Mouse (Mus musculus): ENCODE results near the gene Igf1r. TPM values are rescaled to one million over a fixed set of nuclear protein-coding genes. Genes with fewer than 3 reads are reported as not detected.

Gene Igf1r
- polyA plus RNA-seq, 1 experiment from 2014 or later, result 23.2 TPM

DNA sequence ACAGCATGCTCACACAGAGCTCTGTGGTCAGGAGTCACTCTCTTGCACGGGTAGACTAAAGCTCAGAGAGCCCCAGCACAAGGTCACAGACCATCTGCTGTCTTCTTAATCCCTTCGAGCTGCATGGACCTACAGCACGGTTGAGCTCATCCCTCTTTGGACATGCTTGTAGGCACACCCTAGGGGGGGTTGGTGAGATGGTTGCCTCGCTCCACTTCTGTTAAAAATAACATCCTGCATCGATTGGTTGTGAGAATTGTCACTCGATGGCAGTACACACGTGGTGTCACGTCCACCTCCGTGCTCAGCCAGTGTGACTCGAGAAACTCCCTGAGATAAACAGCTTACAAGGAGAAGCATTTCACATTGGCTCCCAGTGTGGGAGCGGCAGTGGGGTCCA is 266.3 kb downstream of the Igf1r start:
- Histone ChIP-seq H3K9ac (replicated peaks; ENCODE audit: low read depth, low read length) (no peak overlapping the region), H3K9me3 (ENCODE audit: control insufficient read depth, low read depth, low read length) (no peaks in the 10 kb centered on the region), H3K4me3 (ENCODE audit: low read depth, low read length) (no peak overlapping the region), H3K27me3 (ENCODE audit: control insufficient read depth, insufficient read depth, low read length) (no peaks in the 10 kb centered on the region), H3K27ac (ENCODE audit: low read length) (no peak overlapping the region), H3K4me2 (replicated peaks; ENCODE audit: low read depth, low read length) (no peak overlapping the region), H3K36me3 (ENCODE audit: control insufficient read depth, insufficient read depth, low read length) (peaks cover 49% of the 10 kb centered on the region), H3K4me1 (ENCODE audit: control insufficient read depth, insufficient read depth, low read length) (no peaks in the 10 kb centered on the region)
- ATAC-seq (ENCODE audit: insufficient number of reproducible peaks, insufficient read depth, low FRiP score, low read depth), result no peak
- 89% methylated on average over 11 of the region's 11 CpGs for WGBS

DNA sequence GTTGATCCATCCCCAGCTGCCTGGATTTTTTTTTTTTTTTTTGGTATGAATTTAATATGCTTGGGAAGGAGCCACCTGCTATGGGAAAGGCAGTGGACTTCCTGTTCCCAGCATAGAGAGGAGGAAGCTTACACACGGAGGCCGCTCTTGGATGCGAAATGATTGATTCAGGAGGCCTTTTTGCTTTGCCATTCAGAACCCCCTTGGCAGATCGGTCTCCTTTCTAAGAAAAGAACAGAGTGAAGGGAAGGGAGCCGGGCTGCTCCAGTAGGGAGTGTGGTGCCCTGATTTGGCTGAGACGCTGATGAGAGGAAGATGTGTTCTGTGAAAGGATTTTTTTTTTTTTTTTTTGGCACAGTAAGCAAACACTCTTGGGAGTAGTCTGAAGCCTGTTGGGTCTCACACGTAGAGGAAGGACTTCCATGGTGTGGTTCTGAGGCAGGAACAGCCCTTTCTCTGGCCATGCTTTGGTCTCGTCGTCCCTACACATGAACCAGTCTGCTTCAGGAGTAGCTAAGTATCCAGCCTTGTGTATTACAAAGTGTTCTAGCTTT is 269.1 kb downstream of the Igf1r start:
- peaks cover 49% of the 10 kb centered on the region for H3K36me3 ChIP-seq (ENCODE audit: control insufficient read depth, insufficient read depth, low read length)

DNA sequence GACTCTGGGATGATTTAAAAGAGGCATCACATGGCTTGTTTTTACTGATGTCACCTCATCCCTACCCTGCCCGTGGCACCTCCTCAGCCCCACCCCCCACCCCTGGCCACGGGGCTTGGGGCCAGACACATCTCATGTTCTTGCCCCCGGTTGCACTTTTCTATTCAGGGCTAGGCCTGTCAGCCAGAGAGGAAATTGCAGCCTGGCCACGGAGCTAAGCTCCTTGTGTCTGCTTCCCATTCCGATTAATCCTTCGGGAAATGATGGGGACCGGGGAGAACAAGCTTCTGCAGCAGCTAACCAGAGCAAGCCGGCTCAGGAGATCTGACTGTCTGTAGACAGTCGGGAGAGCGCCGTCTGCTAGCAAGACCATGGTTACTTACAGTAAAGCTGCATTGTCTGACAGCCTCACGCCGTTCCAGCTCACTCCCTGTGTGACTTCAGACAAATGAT is 270.8 kb downstream of the Igf1r start:
- Histone ChIP-seq H3K4me2 (replicated peaks; ENCODE audit: low read depth, low read length) (no peak overlapping the region), H3K9me3 (ENCODE audit: control insufficient read depth, low read depth, low read length) (no peaks in the 10 kb centered on the region), H3K36me3 (ENCODE audit: control insufficient read depth, insufficient read depth, low read length) (peaks cover 34% of the 10 kb centered on the region), H3K4me1 (ENCODE audit: control insufficient read depth, insufficient read depth, low read length) (0 out of 2 replicates have a peak, but pooled peaks cover 2% of the 10 kb centered on the region), H3K27me3 (ENCODE audit: control insufficient read depth, insufficient read depth, low read length) (no peaks in the 10 kb centered on the region), H3K9ac (replicated peaks; ENCODE audit: low read depth, low read length) (no peak overlapping the region), H3K4me3 (ENCODE audit: low read depth, low read length) (no peak overlapping the region), H3K27ac (ENCODE audit: low read length) (peak overlapping the region; percentile 4; the same call in 1 of the 2 replicates)
- WGBS, result 60% methylated on average over 13 of the region's 13 CpGs
- no peak for ATAC-seq (ENCODE audit: insufficient number of reproducible peaks, insufficient read depth, low FRiP score, low read depth)

More for the DNA sequence above, 269.1 kb downstream of the Igf1r start:
- H3K9me3 ChIP-seq (ENCODE audit: control insufficient read depth, low read depth, low read length), result no peaks in the 10 kb centered on the region
- 84% methylated on average over 9 of the region's 9 CpGs for WGBS
- H3K4me1 ChIP-seq (ENCODE audit: control insufficient read depth, insufficient read depth, low read length), result no peaks in the 10 kb centered on the region
- H3K9ac ChIP-seq (replicated peaks; ENCODE audit: low read depth, low read length), result no peak overlapping the region
- H3K27me3 ChIP-seq (ENCODE audit: control insufficient read depth, insufficient read depth, low read length), result no peaks in the 10 kb centered on the region
- no peak overlapping the region for H3K27ac ChIP-seq (ENCODE audit: low read length)
- no peak for ATAC-seq (ENCODE audit: insufficient number of reproducible peaks, insufficient read depth, low FRiP score, low read depth)
- no peak overlapping the region for H3K4me3 ChIP-seq (ENCODE audit: low read depth, low read length)
- no peak overlapping the region for H3K4me2 ChIP-seq (replicated peaks; ENCODE audit: low read depth, low read length)

DNA sequence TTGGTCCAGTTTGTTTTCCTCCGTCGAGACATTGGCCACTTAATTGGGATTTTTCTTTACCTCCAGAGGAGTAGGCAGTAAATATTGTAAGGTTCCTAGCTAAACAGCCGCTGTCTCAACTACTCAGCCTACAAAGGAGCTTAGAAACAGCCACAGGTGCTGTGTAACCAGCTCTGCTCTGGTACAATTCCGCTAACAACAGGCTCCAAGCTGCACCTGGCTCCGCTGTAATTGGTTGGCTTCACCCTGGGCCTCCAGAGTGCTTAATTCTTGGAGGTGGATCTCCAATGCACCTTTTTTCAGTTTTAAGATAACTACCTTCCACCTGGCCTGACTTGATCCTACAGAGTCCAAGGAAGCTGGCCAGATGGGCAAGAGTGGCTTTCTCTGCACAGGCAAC is 271.4 kb downstream of the Igf1r start:
- no peak for ATAC-seq (ENCODE audit: insufficient number of reproducible peaks, insufficient read depth, low FRiP score, low read depth)
- Histone ChIP-seq H3K4me2 (replicated peaks; ENCODE audit: low read depth, low read length) (no peak overlapping the region), H3K4me3 (ENCODE audit: low read depth, low read length) (no peak overlapping the region), H3K27ac (ENCODE audit: low read length) (no peak overlapping the region), H3K9ac (replicated peaks; ENCODE audit: low read depth, low read length) (no peak overlapping the region), H3K4me1 (ENCODE audit: control insufficient read depth, insufficient read depth, low read length) (0 out of 2 replicates have a peak, but pooled peaks cover 3% of the 10 kb centered on the region), H3K36me3 (ENCODE audit: control insufficient read depth, insufficient read depth, low read length) (peaks cover 27% of the 10 kb centered on the region), H3K9me3 (ENCODE audit: control insufficient read depth, low read depth, low read length) (no peaks in the 10 kb centered on the region), H3K27me3 (ENCODE audit: control insufficient read depth, insufficient read depth, low read length) (no peaks in the 10 kb centered on the region)
- 89% methylated on average over 5 of the region's 5 CpGs for WGBS

DNA sequence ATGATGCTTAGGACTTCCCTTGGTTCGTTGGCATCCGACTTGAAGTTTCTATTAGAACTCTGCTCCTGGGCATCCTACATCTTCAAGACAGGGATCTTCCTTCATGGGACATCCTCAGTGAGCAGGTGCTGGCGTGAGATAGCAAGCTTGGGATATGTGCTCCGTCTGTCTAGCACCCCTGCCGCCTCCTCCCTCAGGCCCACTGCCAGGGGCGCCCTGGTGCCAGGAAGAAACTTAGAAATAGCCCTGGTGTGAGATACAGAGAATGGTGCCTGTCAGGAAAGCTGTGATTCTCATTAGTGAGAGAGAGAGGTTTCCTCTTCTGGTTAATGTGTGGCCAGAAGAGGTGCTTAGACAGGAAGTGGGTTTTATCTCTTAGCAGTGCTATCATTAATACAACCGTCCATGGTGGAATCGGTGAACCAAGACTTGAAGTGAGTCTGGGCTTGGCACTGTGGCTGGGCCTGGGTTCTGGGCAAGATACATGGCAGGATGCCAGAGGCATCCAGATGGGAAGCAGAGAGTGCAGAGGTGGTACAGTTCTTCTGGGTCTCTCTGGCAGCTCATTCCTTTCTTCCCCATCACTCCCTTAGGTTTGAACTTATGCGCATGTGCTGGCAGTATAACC is 272.9 kb downstream of the Igf1r start:
- Histone ChIP-seq H3K36me3 (ENCODE audit: control insufficient read depth, insufficient read depth, low read length) (peaks cover 20% of the 10 kb centered on the region), H3K9ac (replicated peaks; ENCODE audit: low read depth, low read length) (no peak overlapping the region), H3K27me3 (ENCODE audit: control insufficient read depth, insufficient read depth, low read length) (no peaks in the 10 kb centered on the region), H3K4me1 (ENCODE audit: control insufficient read depth, insufficient read depth, low read length) (0 out of 2 replicates have a peak, but pooled peaks cover 3% of the 10 kb centered on the region), H3K9me3 (ENCODE audit: control insufficient read depth, low read depth, low read length) (no peaks in the 10 kb centered on the region), H3K27ac (ENCODE audit: low read length) (no peak overlapping the region), H3K4me3 (ENCODE audit: low read depth, low read length) (no peak overlapping the region), H3K4me2 (replicated peaks; ENCODE audit: low read depth, low read length) (no peak overlapping the region)
- 92% methylated on average over 9 of the region's 9 CpGs for WGBS
- ATAC-seq (ENCODE audit: insufficient number of reproducible peaks, insufficient read depth, low FRiP score, low read depth), result no peak

DNA sequence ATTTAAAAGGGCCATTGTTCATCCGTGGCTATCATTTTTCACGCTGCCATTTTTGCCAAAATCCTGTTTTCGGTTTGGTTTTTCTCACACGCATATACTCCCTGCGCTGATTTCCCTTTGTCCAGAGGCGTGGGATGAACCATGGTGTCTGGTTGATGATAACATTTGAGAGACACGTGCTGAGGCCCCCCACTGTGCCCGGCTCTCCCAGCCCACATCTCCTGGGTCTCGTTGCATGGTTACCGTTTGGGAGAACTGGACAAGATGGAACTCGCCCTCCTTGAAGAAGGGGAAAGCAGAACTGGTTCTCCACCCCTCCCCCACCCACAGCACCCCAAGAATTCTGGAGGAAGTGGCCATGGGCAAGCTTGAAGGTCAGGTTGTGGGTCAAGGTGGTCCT is 274.4 kb downstream of the Igf1r start:
- H3K4me3 ChIP-seq (ENCODE audit: low read depth, low read length), result no peak overlapping the region
- no peaks in the 10 kb centered on the region for H3K27me3 ChIP-seq (ENCODE audit: control insufficient read depth, insufficient read depth, low read length)
- no peak overlapping the region for H3K9ac ChIP-seq (replicated peaks; ENCODE audit: low read depth, low read length)
- 81% methylated on average over 11 of the region's 11 CpGs for WGBS
- H3K4me2 ChIP-seq (replicated peaks; ENCODE audit: low read depth, low read length), result no peak overlapping the region
- no peak for ATAC-seq (ENCODE audit: insufficient number of reproducible peaks, insufficient read depth, low FRiP score, low read depth)
- H3K36me3 ChIP-seq (ENCODE audit: control insufficient read depth, insufficient read depth, low read length), result peaks cover 17% of the 10 kb centered on the region
- H3K4me1 ChIP-seq (ENCODE audit: control insufficient read depth, insufficient read depth, low read length), result 0 out of 2 replicates have a peak, but pooled peaks cover 3% of the 10 kb centered on the region
- H3K27ac ChIP-seq (ENCODE audit: low read length), result no peak overlapping the region
- H3K9me3 ChIP-seq (ENCODE audit: control insufficient read depth, low read depth, low read length), result no peaks in the 10 kb centered on the region

DNA sequence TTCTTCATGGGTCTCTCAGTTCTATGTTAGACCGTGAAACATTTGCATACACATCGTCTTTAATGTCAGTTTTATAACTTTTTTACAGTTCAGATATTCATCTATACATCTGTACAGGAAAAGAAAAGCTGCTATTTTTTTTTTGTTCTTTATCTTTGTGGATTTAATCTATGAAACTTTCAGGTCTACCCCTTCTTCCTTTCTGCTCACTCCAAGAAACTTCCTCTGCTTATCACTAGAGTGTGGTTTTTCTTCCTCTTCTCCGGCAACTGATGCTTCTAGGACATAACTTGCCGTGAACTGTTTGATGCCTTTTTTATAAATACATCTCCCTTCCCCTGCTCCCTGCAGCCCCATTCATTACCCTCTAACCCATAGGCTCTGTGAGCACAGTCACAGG is 275.0 kb downstream of the Igf1r start:
- Histone ChIP-seq H3K27ac (ENCODE audit: low read length) (no peak overlapping the region), H3K9ac (replicated peaks; ENCODE audit: low read depth, low read length) (no peak overlapping the region), H3K4me1 (ENCODE audit: control insufficient read depth, insufficient read depth, low read length) (0 out of 2 replicates have a peak, but pooled peaks cover 3% of the 10 kb centered on the region), H3K4me3 (ENCODE audit: low read depth, low read length) (no peak overlapping the region), H3K36me3 (ENCODE audit: control insufficient read depth, insufficient read depth, low read length) (peaks cover 13% of the 10 kb centered on the region), H3K27me3 (ENCODE audit: control insufficient read depth, insufficient read depth, low read length) (no peaks in the 10 kb centered on the region), H3K4me2 (replicated peaks; ENCODE audit: low read depth, low read length) (no peak overlapping the region), H3K9me3 (ENCODE audit: control insufficient read depth, low read depth, low read length) (no peaks in the 10 kb centered on the region)
- no peak for ATAC-seq (ENCODE audit: insufficient number of reproducible peaks, insufficient read depth, low FRiP score, low read depth)
- 75% methylated on average over 4 of the region's 4 CpGs for WGBS

DNA sequence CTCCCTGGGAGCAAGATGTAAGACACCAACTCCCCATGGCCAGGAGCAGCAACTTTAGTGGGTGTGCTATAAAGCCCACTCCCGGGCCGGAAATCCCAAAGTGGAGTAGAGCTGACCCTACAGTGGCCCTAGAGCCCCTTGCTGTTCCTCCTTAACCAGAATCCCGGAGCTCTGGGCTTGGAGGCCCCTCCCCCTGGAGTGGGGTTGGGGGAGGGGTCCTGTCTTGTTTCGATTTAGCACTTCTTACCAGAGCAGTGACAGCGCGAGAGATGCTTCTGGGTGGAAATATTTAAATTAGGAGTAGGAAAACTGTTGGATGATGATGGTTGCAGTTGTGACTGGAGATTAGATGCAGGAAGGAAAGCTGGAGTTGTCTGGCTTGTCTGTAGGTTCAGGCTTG is 275.9 kb downstream of the Igf1r start:
- WGBS, result 43% methylated on average over 6 of the region's 6 CpGs
- H3K4me2 ChIP-seq (replicated peaks; ENCODE audit: low read depth, low read length), result no peak overlapping the region
- H3K4me3 ChIP-seq (ENCODE audit: low read depth, low read length), result no peak overlapping the region
- H3K36me3 ChIP-seq (ENCODE audit: control insufficient read depth, insufficient read depth, low read length), result peaks cover 11% of the 10 kb centered on the region
- H3K27me3 ChIP-seq (ENCODE audit: control insufficient read depth, insufficient read depth, low read length), result no peaks in the 10 kb centered on the region
- H3K27ac ChIP-seq (ENCODE audit: low read length), result no peak overlapping the region
- 0 out of 2 replicates have a peak, but pooled peaks cover 3% of the 10 kb centered on the region for H3K4me1 ChIP-seq (ENCODE audit: control insufficient read depth, insufficient read depth, low read length)
- no peak for ATAC-seq (ENCODE audit: insufficient number of reproducible peaks, insufficient read depth, low FRiP score, low read depth)
- H3K9ac ChIP-seq (replicated peaks; ENCODE audit: low read depth, low read length), result no peak overlapping the region
- H3K9me3 ChIP-seq (ENCODE audit: control insufficient read depth, low read depth, low read length), result no peaks in the 10 kb centered on the region

All from stomach, embryonic 14.5 days (tissue).